Mouse (Mus musculus) neural tube, embryonic 12.5 days (tissue): ENCODE results near the gene Zfp414. TPM values are rescaled to one million over a fixed set of nuclear protein-coding genes. Genes with fewer than 3 reads are reported as not detected.

Experiments
- ATAC-seq: fragments of 200-750 bp; cut with Nextera tagmentation; 2 replicates; pipeline ENCODE4 v1.8.0; 2017; ENCODE audit warnings: low read depth, mild to moderate bottlenecking, moderate TSS enrichment, moderate library complexity; ENCODE audit not compliant: low FRiP score
- H3K27ac ChIP-seq: fragments of 300-500 bp; sonication (generic); 2 replicates; pipeline ENCODE4 v1.5.1; 2016
- H3K27me3 ChIP-seq: fragments of 300-500 bp; sonication (generic); replicated peaks from 2 replicates; pipeline ENCODE4 v1.6.1; 2016; ENCODE audit warnings: mild to moderate bottlenecking
- H3K36me3 ChIP-seq: fragments of 300-500 bp; sonication (generic); 2 replicates; pipeline ENCODE4 v1.6.1; 2016; ENCODE audit warnings: mild to moderate bottlenecking
- H3K4me1 ChIP-seq: fragments of 300-500 bp; sonication (generic); 2 replicates; pipeline ENCODE4 v1.6.1; 2016
- H3K4me2 ChIP-seq: fragments of 300-500 bp; sonication (generic); replicated peaks from 2 replicates; pipeline ENCODE4 v1.6.1; 2016; ENCODE audit warnings: mild to moderate bottlenecking
- H3K4me3 ChIP-seq: fragments of 300-500 bp; sonication (generic); 2 replicates; pipeline ENCODE4 v1.5.1; 2016
- H3K9ac ChIP-seq: fragments of 300-500 bp; sonication (generic); 2 replicates; pipeline ENCODE4 v1.6.1; 2016; ENCODE audit warnings: mild to moderate bottlenecking
- H3K9me3 ChIP-seq: fragments of 300-500 bp; sonication (generic); 2 replicates; pipeline ENCODE4 v1.6.1; 2016; ENCODE audit warnings: mild to moderate bottlenecking
- WGBS: fragments of 180-500 bp; shearing (Covaris S2); methylation state at CpG from one replicate; pipeline ENCODE4 v1.1.7; 2016; 5-methylcytosine and 5-hydroxymethylcytosine counted together
- polyA plus RNA-seq: library from polyadenylated mRNA; unstranded; fragments of >200 nt; fragmentation: Nextera tagmentation; extraction: Ambion mirVana; gene quantifications from 2 replicates; pipeline ENCODE4 v1.2.1, GENCODE M21; 2016

The Zfp414 gene
- polyA plus RNA-seq, 1 experiment from 2014 or later: 50.5 TPM

DNA sequence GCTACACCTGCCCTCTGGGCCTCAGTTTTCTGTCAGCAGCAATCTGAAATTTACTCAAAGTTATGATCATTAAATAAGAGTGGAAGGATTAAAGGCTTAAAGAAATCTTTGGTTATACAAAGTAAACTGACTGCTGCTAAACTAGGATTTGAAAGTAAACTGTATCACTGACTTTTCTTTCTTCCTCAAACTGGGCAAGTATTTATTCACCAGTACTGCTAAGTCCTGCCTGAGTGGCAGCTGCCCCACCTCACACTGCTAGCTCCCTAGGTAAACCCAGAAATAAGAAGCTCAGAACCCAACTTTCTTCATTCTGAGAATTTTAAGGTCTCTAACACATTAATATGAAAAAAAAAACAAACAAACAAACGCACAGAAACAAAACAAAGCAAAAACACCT is 44.9 kb downstream of the Zfp414 start:
- no peak overlapping the region for H3K4me3 ChIP-seq
- H3K9ac ChIP-seq: no peak overlapping the region
- 81% methylated on average over 1 of the region's 1 CpGs for WGBS
- H3K27me3 ChIP-seq: no peaks in the 10 kb centered on the region
- ATAC-seq: no peak
- H3K4me2 ChIP-seq: no peak overlapping the region
- H3K4me1 ChIP-seq: no peaks in the 10 kb centered on the region
- peaks cover 20% of the 10 kb centered on the region for H3K36me3 ChIP-seq
- H3K27ac ChIP-seq: no peak overlapping the region
- no peaks in the 10 kb centered on the region for H3K9me3 ChIP-seq

DNA sequence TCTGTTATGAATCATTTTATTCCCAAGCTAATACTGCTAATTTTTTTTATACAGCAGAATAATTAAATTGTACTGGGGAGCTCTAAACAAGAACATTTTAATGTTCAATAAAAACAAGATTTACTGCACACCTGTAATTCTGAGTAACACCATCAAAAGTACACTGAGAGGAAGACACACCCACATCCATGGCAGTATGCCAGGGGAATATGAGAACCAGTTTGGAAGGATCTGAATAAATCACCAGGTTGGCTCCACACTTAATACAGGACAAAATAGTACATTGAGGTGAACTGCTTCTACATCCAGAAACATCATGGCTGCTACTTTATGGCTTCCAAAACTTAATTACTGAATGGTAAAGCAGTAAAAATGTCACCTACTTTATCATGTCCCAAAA is 46.6 kb downstream of the Zfp414 start:
- no peak overlapping the region for H3K4me2 ChIP-seq
- H3K9ac ChIP-seq: no peak overlapping the region
- H3K9me3 ChIP-seq: no peaks in the 10 kb centered on the region
- H3K4me1 ChIP-seq: no peaks in the 10 kb centered on the region
- H3K4me3 ChIP-seq: no peak overlapping the region
- H3K27me3 ChIP-seq: no peaks in the 10 kb centered on the region
- H3K36me3 ChIP-seq: peaks cover 15% of the 10 kb centered on the region
- H3K27ac ChIP-seq: no peak overlapping the region
- no peak for ATAC-seq

DNA sequence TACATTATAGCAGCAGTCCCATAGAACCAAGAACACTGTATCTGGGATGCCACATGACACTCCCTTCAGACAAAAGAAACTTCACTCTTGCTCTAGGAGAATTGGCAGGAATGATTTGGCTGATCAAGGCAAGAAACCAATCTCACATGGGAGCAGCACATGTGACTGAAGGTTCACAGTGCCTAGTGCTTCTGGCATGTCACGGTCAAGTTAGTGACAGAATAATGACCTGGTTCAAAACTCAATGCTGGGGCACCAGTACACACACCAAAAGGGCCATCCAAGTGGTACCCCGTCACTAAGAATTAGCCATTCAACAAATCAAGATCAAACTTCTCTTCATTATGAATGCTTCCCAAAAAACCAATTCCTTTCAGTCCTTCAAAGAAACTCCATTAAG is 47.2 kb downstream of the Zfp414 start:
- H3K27me3 ChIP-seq: no peaks in the 10 kb centered on the region
- no peak overlapping the region for H3K4me2 ChIP-seq
- H3K36me3 ChIP-seq: peaks cover 15% of the 10 kb centered on the region
- no peak overlapping the region for H3K4me3 ChIP-seq
- WGBS: 91% methylated on average over 2 of the region's 2 CpGs
- no peak overlapping the region for H3K9ac ChIP-seq
- no peak for ATAC-seq
- H3K9me3 ChIP-seq: no peaks in the 10 kb centered on the region
- H3K27ac ChIP-seq: no peak overlapping the region
- no peaks in the 10 kb centered on the region for H3K4me1 ChIP-seq

DNA sequence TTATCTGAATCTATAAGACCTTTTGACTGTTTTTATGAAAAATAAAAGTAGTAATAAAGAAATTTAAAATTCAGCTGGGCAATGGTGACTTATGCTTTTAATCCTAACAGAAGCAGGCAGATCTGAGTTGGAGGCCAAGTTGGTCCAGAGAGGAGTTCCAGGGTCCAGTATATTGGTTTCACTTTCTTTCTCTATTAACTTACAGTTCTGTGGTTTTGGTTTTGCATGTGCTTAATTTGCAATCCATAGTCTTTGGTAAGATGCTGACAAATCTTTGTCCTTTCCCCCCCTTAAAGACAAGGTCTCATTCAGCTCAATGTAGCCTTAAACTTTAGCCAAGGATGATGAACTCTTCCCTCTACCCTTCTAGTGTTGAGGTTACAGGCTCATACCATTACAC is 49.9 kb downstream of the Zfp414 start:
- no peak for ATAC-seq
- H3K4me2 ChIP-seq: no peak overlapping the region
- H3K27ac ChIP-seq: no peak overlapping the region
- H3K4me1 ChIP-seq: peaks cover 18% of the 10 kb centered on the region
- no peaks in the 10 kb centered on the region for H3K27me3 ChIP-seq
- no peak overlapping the region for H3K9ac ChIP-seq
- H3K9me3 ChIP-seq: no peaks in the 10 kb centered on the region
- H3K36me3 ChIP-seq: peaks cover 15% of the 10 kb centered on the region
- H3K4me3 ChIP-seq: no peak overlapping the region

Other genes with a start within 250 kb of the Zfp414 start
- gene Zfp101, start 234.4 kb upstream of the Zfp414 start, polyA plus RNA-seq: 18.8 and 19.6 TPM in 2 replicates
- not detected in 2 replicates for gene Actl9, start 196.2 kb upstream of the Zfp414 start, polyA plus RNA-seq
- gene Adamts10, start 104.9 kb upstream of the Zfp414 start, polyA plus RNA-seq: 46.6 and 52.1 TPM in 2 replicates
- gene Myo1f, start 73.4 kb upstream of the Zfp414 start, polyA plus RNA-seq: 2.0 and 2.6 TPM in 2 replicates
- gene Pram1, start 9.0 kb downstream of the Zfp414 start, polyA plus RNA-seq: 0.87 TPM in 2 replicates
- 369 and 408 TPM in 2 replicates for gene Hnrnpm, start 57.8 kb downstream of the Zfp414 start, polyA plus RNA-seq
- 55.7 and 61.1 TPM in 2 replicates for gene March2, start 89.6 kb downstream of the Zfp414 start, polyA plus RNA-seq
- gene Rab11b, start 131.4 kb downstream of the Zfp414 start, polyA plus RNA-seq: 412 and 463 TPM in 2 replicates
- 17.7 TPM in 2 replicates for gene Angptl4, start 152.7 kb downstream of the Zfp414 start, polyA plus RNA-seq
- 31.5 and 32.3 TPM in 2 replicates for gene Kank3, start 181.4 kb downstream of the Zfp414 start, polyA plus RNA-seq
- 672 and 679 TPM in 2 replicates for gene Rps28, start 195.5 kb downstream of the Zfp414 start, polyA plus RNA-seq
- 458 and 461 TPM in 2 replicates for gene Ndufa7, start 195.5 kb downstream of the Zfp414 start, polyA plus RNA-seq
- 59.3 and 61.8 TPM in 2 replicates for gene Cd320, start 214.0 kb downstream of the Zfp414 start, polyA plus RNA-seq
- not detected in 2 replicates for gene Gm7029, start 244.7 kb downstream of the Zfp414 start, polyA plus RNA-seq